ENCODE assay signal across 32 mouse cellular contexts in the genomic region with DNA sequence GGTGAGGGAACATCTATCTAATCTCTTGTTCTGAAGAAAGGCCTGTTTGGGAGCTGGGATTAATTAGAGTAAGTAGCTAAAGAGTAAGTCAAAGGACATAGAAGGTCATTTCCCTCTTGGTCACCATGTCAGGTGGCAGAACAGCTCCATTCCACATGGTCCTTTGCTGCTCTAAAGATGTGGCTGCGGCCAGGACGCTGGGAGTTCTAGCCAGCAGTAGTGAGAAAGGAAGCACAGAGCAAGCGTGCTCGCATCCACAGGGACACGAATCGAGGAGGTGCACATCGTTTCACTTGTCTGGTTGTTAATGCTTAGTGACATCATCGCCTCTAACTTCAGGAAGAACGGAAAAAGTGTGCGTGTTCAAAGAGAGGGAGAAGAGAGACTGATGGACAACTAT.
"Had no signal": no experiment of that assay in that cellular context is flagged by ENCODE, and none has a peak within 500 bp of the region (broad histone marks: within the 10 kb centered on the region; RNA-seq: fewer than 3 reads in every experiment).

No protein-coding gene starts in this region.

- H3K27ac ChIP-seq: limb, embryonic 10.5 days; limb, embryonic 12.5 days; limb, embryonic 13.5 days; limb, embryonic 15.5 days; liver, embryonic 12.5 days; liver, embryonic 13.5 days; liver, embryonic 14.5 days; liver, embryonic 15.5 days; lung, embryonic 15.5 days; macrophage; midbrain, embryonic 10.5 days; midbrain, embryonic 12.5 days; midbrain, embryonic 13.5 days; midbrain, embryonic 15.5 days; neural tube, embryonic 12.5 days had no signal

- H3K4me3 ChIP-seq: limb, embryonic 10.5 days; limb, embryonic 12.5 days; limb, embryonic 13.5 days; limb, embryonic 15.5 days; liver, embryonic 12.5 days; liver, embryonic 13.5 days; liver, embryonic 15.5 days; lung, embryonic 15.5 days; megakaryocyte, embryonic 14.5 days; midbrain, embryonic 10.5 days; midbrain, embryonic 12.5 days; midbrain, embryonic 13.5 days; midbrain, embryonic 15.5 days; myocyte; neural tube, embryonic 12.5 days had no signal

- H3K4me1 ChIP-seq: limb, embryonic 10.5 days; limb, embryonic 12.5 days; limb, embryonic 13.5 days; limb, embryonic 15.5 days; liver, embryonic 12.5 days; liver, embryonic 13.5 days; liver, embryonic 15.5 days; lung, embryonic 15.5 days; megakaryocyte, embryonic 14.5 days; midbrain, embryonic 10.5 days; midbrain, embryonic 12.5 days; midbrain, embryonic 13.5 days; midbrain, embryonic 15.5 days; neural tube, embryonic 12.5 days had no signal

- H3K4me2 ChIP-seq: limb, embryonic 12.5 days; limb, embryonic 13.5 days; limb, embryonic 15.5 days; liver, embryonic 11.5 days; liver, embryonic 12.5 days; liver, embryonic 13.5 days; liver, embryonic 15.5 days; lung, embryonic 14.5 days; lung, embryonic 15.5 days; midbrain, embryonic 11.5 days; midbrain, embryonic 12.5 days; midbrain, embryonic 13.5 days; midbrain, embryonic 15.5 days; neural tube, embryonic 12.5 days had no signal

- H3K27me3 ChIP-seq: limb, embryonic 12.5 days; limb, embryonic 13.5 days; limb, embryonic 15.5 days; liver, embryonic 12.5 days; liver, embryonic 13.5 days; liver, embryonic 15.5 days; lung, embryonic 15.5 days; megakaryocyte, embryonic 14.5 days; midbrain, embryonic 12.5 days; midbrain, embryonic 13.5 days; midbrain, embryonic 15.5 days; neural tube, embryonic 12.5 days had no signal

- H3K36me3 ChIP-seq: limb, embryonic 10.5 days; limb, embryonic 12.5 days; limb, embryonic 13.5 days; limb, embryonic 15.5 days; liver, embryonic 12.5 days; liver, embryonic 13.5 days; liver, embryonic 15.5 days; lung, embryonic 15.5 days; midbrain, embryonic 10.5 days; midbrain, embryonic 12.5 days; midbrain, embryonic 13.5 days; midbrain, embryonic 15.5 days; neural tube, embryonic 12.5 days had no signal

- H3K9ac ChIP-seq: limb, embryonic 12.5 days; limb, embryonic 13.5 days; limb, embryonic 15.5 days; liver, embryonic 12.5 days; liver, embryonic 13.5 days; liver, embryonic 14.5 days; liver, embryonic 15.5 days; liver, postnatal 0 days; lung, embryonic 14.5 days; lung, embryonic 15.5 days; midbrain, embryonic 12.5 days; midbrain, embryonic 13.5 days; midbrain, embryonic 15.5 days; neural tube, embryonic 12.5 days had no signal

- ATAC-seq: liver, embryonic 12.5 days; liver, postnatal 0 days; lung, postnatal 0 days; midbrain, embryonic 13.5 days; midbrain, embryonic 15.5 days; midbrain, embryonic 16.5 days had no signal

- DNase-seq: left cerebral cortex, postnatal 4 days; liver; liver, embryonic 13.5 days; liver, postnatal 0 days; lung, adult 18-20 months; lung, adult 2 months; lung, embryonic 14.5 days; lung, postnatal 10 days; lung, postnatal 14 days; lung, postnatal 36 days; lung, postnatal 4 days; midbrain, embryonic 14.5 days had no signal

- H3K9me3 ChIP-seq: limb, embryonic 10.5 days; limb, embryonic 12.5 days; limb, embryonic 13.5 days; limb, embryonic 15.5 days; liver, embryonic 12.5 days; liver, embryonic 13.5 days; liver, embryonic 15.5 days; lung, embryonic 15.5 days; megakaryocyte, embryonic 14.5 days; midbrain, embryonic 10.5 days; midbrain, embryonic 12.5 days; midbrain, embryonic 13.5 days; midbrain, embryonic 15.5 days; neural tube, embryonic 12.5 days had no signal
